Mouse (Mus musculus): ENCODE results near the gene D1Pas1. TPM values are rescaled to one million over a fixed set of nuclear protein-coding genes. Genes with fewer than 3 reads are reported as not detected.

Gene D1Pas1
- polyA plus RNA-seq (2012; rRNA removed): not detected in 2 replicates

GRCm38 (mm10) chr1:186967201-186967812 is at the start of gene D1Pas1:
D1Pas1 (plus strand) TSS chr1:186967416.
- TF ChIP-seq CTCF (IDR thresholded peaks at IDR 0.05; ENCODE audit: borderline replicate concordance, control insufficient read depth, extremely low read depth, insufficient read depth, low read length, poor library complexity): no peak
- no peak for TF ChIP-seq POLR2A (IDR thresholded peaks at IDR 0.05; ENCODE audit: control insufficient read depth, extremely low read depth, insufficient read depth, low read length, poor library complexity)
- DNase-seq: no peak
- Histone ChIP-seq H3K27ac (ENCODE audit: control insufficient read depth, insufficient read depth, low read length) (no peak within 1 kb of the TSS), H3K27me3 (ENCODE audit: control insufficient read depth, insufficient read depth, low read length) (no peaks in the 10 kb centered on the region), H3K4me1 (replicated peaks; ENCODE audit: control insufficient read depth, insufficient read depth, low read length) (no peaks in the 10 kb centered on the region), H3K4me3 (ENCODE audit: control insufficient read depth, insufficient read depth, low read length) (no peak within 1 kb of the TSS), H3K36me3 (ENCODE audit: control insufficient read depth, insufficient read depth, low read length) (no peaks in the 10 kb centered on the region)
- 87% methylated on average over 53 of the region's 53 CpGs for WGBS

GRCm38 (mm10) chr1:186922489-186923370 is 44.5 kb upstream of the D1Pas1 start:
- Histone ChIP-seq H3K36me3 (ENCODE audit: control insufficient read depth, insufficient read depth, low read length) (no peaks in the 10 kb centered on the region), H3K4me1 (replicated peaks; ENCODE audit: control insufficient read depth, insufficient read depth, low read length) (no peaks in the 10 kb centered on the region), H3K27me3 (ENCODE audit: control insufficient read depth, insufficient read depth, low read length) (no peaks in the 10 kb centered on the region), H3K4me3 (ENCODE audit: control insufficient read depth, insufficient read depth, low read length) (no peak overlapping the region), H3K27ac (ENCODE audit: control insufficient read depth, insufficient read depth, low read length) (no peak overlapping the region)
- 87% methylated on average over 17 of the region's 17 CpGs for WGBS
- no peak for DNase-seq
- no peak for TF ChIP-seq CTCF (IDR thresholded peaks at IDR 0.05; ENCODE audit: borderline replicate concordance, control insufficient read depth, extremely low read depth, insufficient read depth, low read length, poor library complexity)
- no peak for TF ChIP-seq POLR2A (IDR thresholded peaks at IDR 0.05; ENCODE audit: control insufficient read depth, extremely low read depth, insufficient read depth, low read length, poor library complexity)

GRCm38 (mm10) chr1:186924027-186924426 is 43.2 kb upstream of the D1Pas1 start:
- Histone ChIP-seq H3K4me1 (replicated peaks; ENCODE audit: control insufficient read depth, insufficient read depth, low read length) (no peaks in the 10 kb centered on the region), H3K27ac (ENCODE audit: control insufficient read depth, insufficient read depth, low read length) (no peak overlapping the region), H3K36me3 (ENCODE audit: control insufficient read depth, insufficient read depth, low read length) (no peaks in the 10 kb centered on the region), H3K4me3 (ENCODE audit: control insufficient read depth, insufficient read depth, low read length) (no peak overlapping the region), H3K27me3 (ENCODE audit: control insufficient read depth, insufficient read depth, low read length) (no peaks in the 10 kb centered on the region)
- TF ChIP-seq POLR2A (IDR thresholded peaks at IDR 0.05; ENCODE audit: control insufficient read depth, extremely low read depth, insufficient read depth, low read length, poor library complexity): no peak
- TF ChIP-seq CTCF (IDR thresholded peaks at IDR 0.05; ENCODE audit: borderline replicate concordance, control insufficient read depth, extremely low read depth, insufficient read depth, low read length, poor library complexity): no peak
- no peak for DNase-seq
- 91% methylated on average over 12 of the region's 12 CpGs for WGBS

- Histone ChIP-seq H3K4me3 (ENCODE audit: control insufficient read depth, insufficient read depth, low read length) (no peak overlapping the region), H3K27me3 (ENCODE audit: control insufficient read depth, insufficient read depth, low read length) (no peaks in the 10 kb centered on the region), H3K27ac (ENCODE audit: control insufficient read depth, insufficient read depth, low read length) (no peak overlapping the region), H3K4me1 (replicated peaks; ENCODE audit: control insufficient read depth, insufficient read depth, low read length) (no peaks in the 10 kb centered on the region), H3K36me3 (ENCODE audit: control insufficient read depth, insufficient read depth, low read length) (no peaks in the 10 kb centered on the region)
- TF ChIP-seq CTCF (IDR thresholded peaks at IDR 0.05; ENCODE audit: borderline replicate concordance, control insufficient read depth, extremely low read depth, insufficient read depth, low read length, poor library complexity): no peak
- TF ChIP-seq POLR2A (IDR thresholded peaks at IDR 0.05; ENCODE audit: control insufficient read depth, extremely low read depth, insufficient read depth, low read length, poor library complexity): no peak
- no peak for DNase-seq
- 80% methylated on average over 9 of the region's 9 CpGs for WGBS
Observed at GRCm38 (mm10) chr1:186925411-186925810, 41.8 kb upstream of the D1Pas1 start.

GRCm38 (mm10) chr1:186926316-186926949 is 40.8 kb upstream of the D1Pas1 start:
- H3K27me3 ChIP-seq (ENCODE audit: control insufficient read depth, insufficient read depth, low read length): no peaks in the 10 kb centered on the region
- H3K4me3 ChIP-seq (ENCODE audit: control insufficient read depth, insufficient read depth, low read length): no peak overlapping the region
- DNase-seq: no peak
- H3K36me3 ChIP-seq (ENCODE audit: control insufficient read depth, insufficient read depth, low read length): no peaks in the 10 kb centered on the region
- TF ChIP-seq POLR2A (IDR thresholded peaks at IDR 0.05; ENCODE audit: control insufficient read depth, extremely low read depth, insufficient read depth, low read length, poor library complexity): no peak
- no peak for TF ChIP-seq CTCF (IDR thresholded peaks at IDR 0.05; ENCODE audit: borderline replicate concordance, control insufficient read depth, extremely low read depth, insufficient read depth, low read length, poor library complexity)
- 83% methylated on average over 8 of the region's 8 CpGs for WGBS
- H3K4me1 ChIP-seq (replicated peaks; ENCODE audit: control insufficient read depth, insufficient read depth, low read length): no peaks in the 10 kb centered on the region
- no peak overlapping the region for H3K27ac ChIP-seq (ENCODE audit: control insufficient read depth, insufficient read depth, low read length)

- H3K36me3 ChIP-seq (ENCODE audit: control insufficient read depth, insufficient read depth, low read length): no peaks in the 10 kb centered on the region
Observed at GRCm38 (mm10) chr1:186926950-186927316, 40.3 kb upstream of the D1Pas1 start.

More at GRCm38 (mm10) chr1:186926950-186927316, 40.3 kb upstream of the D1Pas1 start:
- no peak for TF ChIP-seq CTCF (IDR thresholded peaks at IDR 0.05; ENCODE audit: borderline replicate concordance, control insufficient read depth, extremely low read depth, insufficient read depth, low read length, poor library complexity)
- no peak for TF ChIP-seq POLR2A (IDR thresholded peaks at IDR 0.05; ENCODE audit: control insufficient read depth, extremely low read depth, insufficient read depth, low read length, poor library complexity)
- Histone ChIP-seq H3K4me1 (replicated peaks; ENCODE audit: control insufficient read depth, insufficient read depth, low read length) (no peaks in the 10 kb centered on the region), H3K27me3 (ENCODE audit: control insufficient read depth, insufficient read depth, low read length) (no peaks in the 10 kb centered on the region), H3K27ac (ENCODE audit: control insufficient read depth, insufficient read depth, low read length) (no peak overlapping the region), H3K4me3 (ENCODE audit: control insufficient read depth, insufficient read depth, low read length) (no peak overlapping the region)
- DNase-seq: no peak
- 90% methylated on average over 6 of the region's 6 CpGs for WGBS

Data from thymus, adult 2 months (tissue).